Mouse (Mus musculus) hindbrain, embryonic 14.5 days (tissue): ENCODE measurements around the gene Pard3. TPM values are rescaled to one million over a fixed set of nuclear protein-coding genes. Genes with fewer than 3 reads are reported as not detected.
"Not testable (repeated sequence)": the region's sequence is repeated elsewhere in the genome, so short reads cannot be mapped to it uniquely, and the experiment has no call there.

ENCODE experiments used
- ATAC-seq: fragments of 200-750 bp; cut with Nextera tagmentation; 2 replicates; pipeline ENCODE4 v1.8.0; 2017; ENCODE audit warnings: moderate number of reproducible peaks, mild to moderate bottlenecking, moderate TSS enrichment, moderate library complexity; ENCODE audit not compliant: low FRiP score
- DNase-seq: peaks from one replicate; pipeline ENCODE4 v3.0.0-alpha.2; 2015; ENCODE audit warnings: low spot score
- H3K27ac ChIP-seq: fragments of 300-500 bp; sonication (generic); 2 replicates; pipeline ENCODE4 v1.5.1; 2014; ENCODE audit warnings: mild to moderate bottlenecking, moderate library complexity
- H3K27me3 ChIP-seq: fragments of 300-500 bp; sonication (generic); 2 replicates; pipeline ENCODE4 v1.6.1; 2014; ENCODE audit warnings: mild to moderate bottlenecking, low read length, mixed read lengths; ENCODE audit not compliant: control insufficient read depth, insufficient read depth
- H3K36me3 ChIP-seq: fragments of 300-500 bp; sonication (generic); replicated peaks from 2 replicates; pipeline ENCODE4 v1.6.1; 2014; ENCODE audit not compliant: control insufficient read depth, insufficient read depth
- H3K4me1 ChIP-seq: fragments of 300-500 bp; sonication (generic); replicated peaks from 2 replicates; pipeline ENCODE4 v1.6.1; 2014; ENCODE audit warnings: antibody characterized with exemption, low read length, mixed read lengths; ENCODE audit not compliant: control insufficient read depth, insufficient read depth
- H3K4me2 ChIP-seq: fragments of 300-500 bp; sonication (generic); replicated peaks from 2 replicates; pipeline ENCODE4 v1.6.1; 2014; ENCODE audit warnings: mild to moderate bottlenecking, moderate library complexity
- H3K4me3 ChIP-seq: fragments of 300-500 bp; sonication (generic); replicated peaks from 2 replicates; pipeline ENCODE4 v1.5.1; 2014; ENCODE audit warnings: mild to moderate bottlenecking, low read length
- H3K9ac ChIP-seq: fragments of 300-500 bp; sonication (generic); 2 replicates; pipeline ENCODE4 v1.6.1; 2014
- H3K9me3 ChIP-seq: fragments of 300-500 bp; sonication (generic); 2 replicates; pipeline ENCODE4 v1.6.1; 2016; ENCODE audit warnings: low read length; ENCODE audit not compliant: control insufficient read depth
- WGBS: fragments of 180-500 bp; shearing (Covaris S2); extraction: QIAGEN DNeasy Blood & Tissue Kit; methylation state at CpG from one replicate; pipeline ENCODE4 v1.1.7; 2014; 5-methylcytosine and 5-hydroxymethylcytosine counted together
- polyA plus RNA-seq: library from polyadenylated mRNA; unstranded; fragments of >200 nt; fragmentation: Nextera tagmentation; extraction: Ambion mirVana; gene quantifications from 2 replicates; pipeline ENCODE4 v1.2.1, GENCODE M21; 2014

Gene Pard3
- polyA plus RNA-seq, 1 experiment from 2014 or later = 25.5 TPM

GRCm38 (mm10) chr8:127161854-127162253 is 98.2 kb downstream of the Pard3 start:
- WGBS = 95% methylated on average over 7 of the region's 7 CpGs
- ATAC-seq = no peak
- no peaks in the 10 kb centered on the region for H3K36me3 ChIP-seq
- H3K4me2 ChIP-seq = no peak overlapping the region
- H3K27me3 ChIP-seq = no peaks in the 10 kb centered on the region
- no peaks in the 10 kb centered on the region for H3K4me1 ChIP-seq
- H3K27ac ChIP-seq = no peak overlapping the region
- no peak for DNase-seq
- H3K4me3 ChIP-seq = no peak overlapping the region
- no peaks in the 10 kb centered on the region for H3K9me3 ChIP-seq
- H3K9ac ChIP-seq = no peak overlapping the region

- H3K9ac ChIP-seq = no peak overlapping the region
- H3K27me3 ChIP-seq = no peaks in the 10 kb centered on the region
- H3K27ac ChIP-seq = no peak overlapping the region
- ATAC-seq (no peak), DNase-seq (no peak)
- WGBS = 83% methylated on average over 1 of the region's 1 CpGs
- no peaks in the 10 kb centered on the region for H3K36me3 ChIP-seq
- no peaks in the 10 kb centered on the region for H3K9me3 ChIP-seq
- H3K4me3 ChIP-seq = no peak overlapping the region
- no peaks in the 10 kb centered on the region for H3K4me1 ChIP-seq
- no peak overlapping the region for H3K4me2 ChIP-seq
These were observed 99.1 kb downstream of the Pard3 start for GRCm38 (mm10) chr8:127162821-127163220.

- no peaks in the 10 kb centered on the region for H3K9me3 ChIP-seq
- no peak overlapping the region for H3K4me3 ChIP-seq
- 92% methylated on average over 12 of the region's 12 CpGs for WGBS
- no peak overlapping the region for H3K9ac ChIP-seq
- DNase-seq (no peak), ATAC-seq (no peak)
- H3K4me1 ChIP-seq = no peaks in the 10 kb centered on the region
- H3K4me2 ChIP-seq = no peak overlapping the region
- H3K36me3 ChIP-seq = no peaks in the 10 kb centered on the region
- H3K27ac ChIP-seq = no peak overlapping the region
- H3K27me3 ChIP-seq = no peaks in the 10 kb centered on the region
These were observed 100.9 kb downstream of the Pard3 start for GRCm38 (mm10) chr8:127164326-127165280.

GRCm38 (mm10) chr8:127168496-127168895 is 104.8 kb downstream of the Pard3 start:
- 88% methylated on average over 2 of the region's 2 CpGs for WGBS
- ATAC-seq (no peak), DNase-seq (no peak)
- no peaks in the 10 kb centered on the region for H3K36me3 ChIP-seq
- H3K4me3 ChIP-seq = no peak overlapping the region
- H3K27me3 ChIP-seq = no peaks in the 10 kb centered on the region
- no peaks in the 10 kb centered on the region for H3K9me3 ChIP-seq
- H3K27ac ChIP-seq = no peak overlapping the region
- no peak overlapping the region for H3K4me2 ChIP-seq
- H3K4me1 ChIP-seq = no peaks in the 10 kb centered on the region
- H3K9ac ChIP-seq = no peak overlapping the region

- no peak for ATAC-seq
- Histone ChIP-seq H3K9ac (no peak overlapping the region), H3K36me3 (no peaks in the 10 kb centered on the region), H3K27me3 (no peaks in the 10 kb centered on the region), H3K27ac (no peak overlapping the region), H3K4me3 (no peak overlapping the region), H3K9me3 (no peaks in the 10 kb centered on the region), H3K4me2 (no peak overlapping the region), H3K4me1 (no peaks in the 10 kb centered on the region)
- 98% methylated on average over 5 of the region's 5 CpGs for WGBS
- DNase-seq = no peak
These were observed 105.7 kb downstream of the Pard3 start for GRCm38 (mm10) chr8:127169361-127169760.

DNA sequence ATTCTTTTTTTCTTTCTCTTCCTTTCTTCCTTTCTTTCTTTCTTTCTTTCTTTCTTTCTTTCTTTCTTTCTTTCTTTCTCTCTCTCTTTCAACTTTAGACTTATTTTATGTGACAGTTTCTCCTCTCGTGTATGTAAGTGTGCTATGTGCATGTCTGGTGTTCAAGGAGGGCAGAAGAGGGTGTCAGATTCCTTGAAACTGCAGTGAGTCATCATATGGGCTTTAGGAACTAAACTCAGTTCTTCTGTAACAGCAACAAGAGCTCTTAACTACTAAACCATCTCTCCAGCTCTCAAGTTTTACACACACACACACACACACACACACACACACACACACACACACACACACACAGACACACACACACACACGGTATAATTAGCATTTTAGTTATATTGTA is 106.7 kb downstream of the Pard3 start:
- WGBS = 84% methylated on average over 2 of the region's 2 CpGs

GRCm38 (mm10) chr8:127170930-127171329 is 107.2 kb downstream of the Pard3 start:
- no peaks in the 10 kb centered on the region for H3K36me3 ChIP-seq
- no peak for ATAC-seq
- no peak overlapping the region for H3K27ac ChIP-seq
- H3K9me3 ChIP-seq = no peaks in the 10 kb centered on the region
- H3K4me2 ChIP-seq = no peak overlapping the region
- H3K9ac ChIP-seq = no peak overlapping the region
- 92% methylated on average over 3 of the region's 3 CpGs for WGBS
- no peak for DNase-seq
- no peaks in the 10 kb centered on the region for H3K27me3 ChIP-seq
- no peak overlapping the region for H3K4me3 ChIP-seq
- no peaks in the 10 kb centered on the region for H3K4me1 ChIP-seq

More for the DNA sequence above, 106.7 kb downstream of the Pard3 start:
- not testable (repeated sequence) for ATAC-seq, DNase-seq, H3K9ac ChIP-seq, H3K4me3 ChIP-seq, H3K27me3 ChIP-seq, H3K27ac ChIP-seq, H3K36me3 ChIP-seq, H3K4me2 ChIP-seq, H3K9me3 ChIP-seq, H3K4me1 ChIP-seq

- H3K4me2 ChIP-seq = no peak overlapping the region
- H3K4me1 ChIP-seq = no peaks in the 10 kb centered on the region
- no peak overlapping the region for H3K9ac ChIP-seq
- no peak for DNase-seq
- no peak for ATAC-seq
- WGBS = 94% methylated on average over 5 of the region's 5 CpGs
- no peak overlapping the region for H3K27ac ChIP-seq
- no peak overlapping the region for H3K4me3 ChIP-seq
- H3K27me3 ChIP-seq = no peaks in the 10 kb centered on the region
- H3K9me3 ChIP-seq = no peaks in the 10 kb centered on the region
- no peaks in the 10 kb centered on the region for H3K36me3 ChIP-seq
These were observed 109.8 kb downstream of the Pard3 start for GRCm38 (mm10) chr8:127173483-127173882.

DNA sequence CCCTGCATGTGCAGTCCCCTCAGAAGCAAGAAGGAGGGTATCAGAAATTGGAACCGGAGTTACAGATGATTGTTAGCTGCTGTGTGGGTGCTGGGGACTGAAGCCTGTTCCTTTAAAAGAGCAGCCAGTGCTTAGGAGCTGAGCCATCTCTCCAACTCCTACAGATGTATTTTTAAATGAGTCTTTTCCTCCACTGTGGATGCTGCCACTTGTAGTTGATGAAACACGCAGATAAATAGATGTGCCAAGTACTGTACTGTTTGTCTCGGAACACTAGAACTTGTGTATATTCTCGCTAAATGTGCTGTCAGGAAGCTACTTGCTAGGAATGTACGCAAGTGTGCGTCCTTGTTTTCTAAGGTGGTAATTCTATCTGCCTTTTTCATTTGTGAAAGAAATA is 110.7 kb downstream of the Pard3 start:
- no peak for DNase-seq
- H3K27me3 ChIP-seq = no peaks in the 10 kb centered on the region
- no peaks in the 10 kb centered on the region for H3K4me1 ChIP-seq
- WGBS = 88% methylated on average over 6 of the region's 6 CpGs
- H3K27ac ChIP-seq = no peak overlapping the region
- no peak overlapping the region for H3K4me3 ChIP-seq
- H3K4me2 ChIP-seq = no peak overlapping the region
- no peak overlapping the region for H3K9ac ChIP-seq
- ATAC-seq = no peak
- H3K9me3 ChIP-seq = no peaks in the 10 kb centered on the region
- no peaks in the 10 kb centered on the region for H3K36me3 ChIP-seq
